Mouse (Mus musculus) limb, embryonic 14.5 days (tissue): ENCODE results near the gene Nav3. TPM values are rescaled to one million over a fixed set of nuclear protein-coding genes. Genes with fewer than 3 reads are reported as not detected.

Source experiments
- ATAC-seq: fragments of 200-750 bp; cut with Nextera tagmentation; 2 replicates; pipeline ENCODE4 v1.8.0; 2017; ENCODE audit warnings: low read depth, moderate number of reproducible peaks, moderate TSS enrichment; ENCODE audit not compliant: low FRiP score
- DNase-seq: peaks from one replicate; pipeline ENCODE4 v3.0.0-alpha.2; 2015; ENCODE audit warnings: low spot score
- H3K27ac ChIP-seq: fragments of 300-500 bp; sonication (generic); replicated peaks from 2 replicates; pipeline ENCODE4 v1.5.1; 2014; ENCODE audit warnings: low read depth, mild to moderate bottlenecking, low read length, moderate library complexity, mixed read lengths
- H3K27me3 ChIP-seq: fragments of 300-500 bp; sonication (generic); 2 replicates; pipeline ENCODE4 v1.6.1; 2014; ENCODE audit warnings: low read length, mixed read lengths; ENCODE audit not compliant: control insufficient read depth, insufficient read depth
- H3K36me3 ChIP-seq: fragments of 300-500 bp; sonication (generic); 2 replicates; pipeline ENCODE4 v1.6.1; 2014; ENCODE audit warnings: mild to moderate bottlenecking, low read length, moderate library complexity, mixed read lengths; ENCODE audit not compliant: control insufficient read depth, insufficient read depth
- H3K4me1 ChIP-seq: fragments of 300-500 bp; sonication (generic); 2 replicates; pipeline ENCODE4 v1.6.1; 2014; ENCODE audit warnings: antibody characterized with exemption, low read length, mixed read lengths; ENCODE audit not compliant: control insufficient read depth, insufficient read depth
- H3K4me2 ChIP-seq: fragments of 300-500 bp; sonication (generic); replicated peaks from 2 replicates; pipeline ENCODE4 v1.6.1; 2014; ENCODE audit warnings: low read depth, mild to moderate bottlenecking, low read length, moderate library complexity; ENCODE audit not compliant: severe bottlenecking
- H3K4me3 ChIP-seq: fragments of 300-500 bp; sonication (generic); replicated peaks from 2 replicates; pipeline ENCODE4 v1.5.1; 2014; ENCODE audit warnings: low read length
- H3K9ac ChIP-seq: fragments of 300-500 bp; sonication (generic); 2 replicates; pipeline ENCODE4 v1.6.1; 2014; ENCODE audit warnings: mild to moderate bottlenecking, low read depth, low read length, moderate library complexity; ENCODE audit not compliant: severe bottlenecking
- H3K9me3 ChIP-seq: fragments of 300-500 bp; sonication (generic); 2 replicates; pipeline ENCODE4 v1.6.1; 2016; ENCODE audit warnings: low read length; ENCODE audit not compliant: control insufficient read depth
- POLR2A ChIP-seq: fragments of 200-500 bp; IDR thresholded peaks from 2 replicates; pipeline ENCODE4 v1.8.0; 2012; ENCODE audit warnings: inconsistent platforms, mild to moderate bottlenecking, moderate library complexity, borderline replicate concordance; ENCODE audit not compliant: insufficient read depth, insufficient read length; ENCODE audit errors: extremely low read depth
- WGBS: fragments of 180-500 bp; shearing (Covaris S2); extraction: QIAGEN DNeasy Blood & Tissue Kit; methylation state at CpG from one replicate; pipeline ENCODE4 v1.1.7; 2014; 5-methylcytosine and 5-hydroxymethylcytosine counted together
- polyA plus RNA-seq, 2 experiments: library from polyadenylated mRNA; depleted of rRNA in 1 of 2; stranded (reverse) in 1 of 2; unstranded in 1 of 2; fragments of >200 nt; fragmentation: Nextera tagmentation in 1 of 2; extraction: Ambion mirVana in 1 of 2; gene quantifications; 2 replicates each; pipeline versions ENCODE4 v1.2.1 to v1.2.3; 2012 to 2014

Gene Nav3
- polyA plus RNA-seq, 2 experiments, result 6.6 to 7.5 TPM

DNA sequence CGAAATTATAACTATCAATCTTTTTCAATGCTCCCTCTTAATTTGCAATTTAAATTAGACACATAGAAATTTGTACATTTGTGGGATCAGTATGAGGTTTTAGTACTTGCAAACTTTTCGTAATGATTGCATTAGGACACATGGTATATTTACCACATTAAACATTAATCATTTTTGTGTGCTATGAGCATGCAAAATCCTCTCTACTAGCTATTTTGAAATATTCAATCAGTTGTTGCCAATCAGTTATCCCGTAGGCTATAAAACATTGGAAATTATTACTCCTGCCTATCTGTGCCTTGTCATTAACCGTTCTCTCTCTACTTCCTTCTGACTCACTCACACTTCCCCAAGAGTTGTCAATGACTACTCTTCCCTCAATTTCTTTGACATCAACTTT lies 579.9 kb downstream of the Nav3 start:
- no peak overlapping the region for H3K27ac ChIP-seq
- no peaks in the 10 kb centered on the region for H3K4me1 ChIP-seq
- H3K9ac ChIP-seq, result no peak overlapping the region
- no peak for DNase-seq
- WGBS, result 87% methylated on average over 4 of the region's 4 CpGs
- no peak for TF ChIP-seq POLR2A
- ATAC-seq, result no peak
- H3K36me3 ChIP-seq, result no peaks in the 10 kb centered on the region
- no peaks in the 10 kb centered on the region for H3K27me3 ChIP-seq
- no peak overlapping the region for H3K4me2 ChIP-seq
- H3K4me3 ChIP-seq, result no peak overlapping the region
- no peaks in the 10 kb centered on the region for H3K9me3 ChIP-seq

DNA sequence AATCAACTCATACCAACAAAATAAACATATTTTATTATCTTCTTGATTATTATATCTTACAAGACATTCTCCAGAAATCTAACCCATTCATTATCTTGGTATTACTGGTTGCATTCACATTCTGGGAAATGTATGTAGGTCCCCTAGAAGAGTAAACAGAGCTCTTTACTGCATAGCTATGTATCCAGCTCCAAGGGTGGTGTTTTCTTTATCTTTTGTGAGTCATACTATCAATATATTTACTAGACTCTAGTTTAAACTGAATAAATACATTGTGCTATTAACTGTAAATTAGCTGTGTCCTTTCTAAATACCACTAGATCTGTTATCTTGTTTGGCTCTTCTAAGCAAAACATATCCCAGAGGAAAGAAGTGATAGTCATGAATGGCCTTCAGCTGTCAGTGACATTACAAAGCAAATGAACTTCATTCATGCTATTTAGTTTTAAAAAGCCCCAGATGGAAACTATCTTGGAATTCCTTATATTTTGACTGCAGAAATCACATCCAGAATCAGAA lies 580.6 kb downstream of the Nav3 start:
- no peak for TF ChIP-seq POLR2A
- H3K27ac ChIP-seq, result no peak overlapping the region
- H3K4me2 ChIP-seq, result no peak overlapping the region
- no peak overlapping the region for H3K4me3 ChIP-seq
- H3K9me3 ChIP-seq, result no peaks in the 10 kb centered on the region
- H3K9ac ChIP-seq, result no peak overlapping the region
- no peaks in the 10 kb centered on the region for H3K4me1 ChIP-seq
- DNase-seq, result no peak
- H3K36me3 ChIP-seq, result no peaks in the 10 kb centered on the region
- H3K27me3 ChIP-seq, result no peaks in the 10 kb centered on the region
- ATAC-seq, result no peak

DNA sequence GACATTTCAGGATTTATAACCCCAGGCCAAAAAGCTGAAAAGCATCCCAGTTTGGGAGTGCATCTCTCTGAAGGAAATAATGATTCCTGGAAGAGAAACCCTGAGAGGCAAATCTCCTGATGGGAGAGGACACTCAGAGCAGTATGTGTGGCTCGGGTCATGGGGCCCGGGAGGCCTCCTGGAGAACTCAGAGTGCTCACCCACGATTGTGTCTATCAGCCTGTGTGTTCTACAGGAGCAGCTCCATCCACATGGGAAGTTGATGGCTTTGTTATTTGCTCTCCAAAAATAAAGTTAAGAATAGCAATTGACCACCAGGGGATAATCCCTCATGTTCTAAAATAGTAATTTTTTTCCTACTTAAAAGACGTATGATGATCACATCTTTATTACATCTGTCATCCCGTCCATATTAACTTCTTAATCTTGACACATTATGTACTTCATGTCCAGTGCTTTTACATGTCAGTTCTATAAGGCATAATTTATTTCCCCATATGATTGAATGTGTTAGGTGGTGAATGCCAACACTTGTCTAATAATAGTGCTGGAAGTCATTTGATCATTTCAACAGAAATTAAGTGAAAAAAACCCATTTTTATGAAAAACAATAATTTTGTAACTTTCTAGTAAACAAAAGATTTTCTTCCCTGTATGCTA lies 581.2 kb downstream of the Nav3 start:
- H3K4me1 ChIP-seq, result no peaks in the 10 kb centered on the region
- no peak overlapping the region for H3K4me2 ChIP-seq
- no peak for TF ChIP-seq POLR2A
- H3K4me3 ChIP-seq, result no peak overlapping the region
- H3K27me3 ChIP-seq, result no peaks in the 10 kb centered on the region
- no peak overlapping the region for H3K9ac ChIP-seq
- 33% methylated on average over 5 of the region's 5 CpGs for WGBS
- DNase-seq (no peak), ATAC-seq (no peak)
- H3K9me3 ChIP-seq, result no peaks in the 10 kb centered on the region
- no peak overlapping the region for H3K27ac ChIP-seq
- no peaks in the 10 kb centered on the region for H3K36me3 ChIP-seq

DNA sequence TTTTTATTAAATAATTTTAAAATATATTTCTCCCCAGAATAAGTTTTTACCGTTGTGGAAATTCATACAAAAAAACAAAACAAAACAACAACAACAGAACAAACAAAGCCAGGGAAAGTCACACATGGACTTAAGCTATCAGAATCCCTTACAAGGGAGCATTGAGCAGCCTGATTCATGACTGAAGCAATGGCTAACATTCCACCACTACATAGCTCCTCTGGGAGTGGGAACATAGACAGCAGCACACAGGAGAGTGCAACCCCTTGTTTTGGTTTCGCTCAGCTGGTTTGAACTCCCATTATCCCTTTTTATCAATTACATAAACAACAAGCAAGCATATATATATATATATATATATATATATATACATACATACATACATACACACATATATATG lies 589.9 kb downstream of the Nav3 start:
- Histone ChIP-seq H3K27me3 (no peaks in the 10 kb centered on the region), H3K4me3 (no peak overlapping the region), H3K9ac (no peak overlapping the region), H3K27ac (no peak overlapping the region), H3K36me3 (no peaks in the 10 kb centered on the region), H3K4me1 (no peaks in the 10 kb centered on the region; the same call in 1 of the 2 replicates), H3K9me3 (no peaks in the 10 kb centered on the region), H3K4me2 (no peak overlapping the region)
- no peak for DNase-seq
- TF ChIP-seq POLR2A, result no peak
- 78% methylated on average over 2 of the region's 2 CpGs for WGBS
- ATAC-seq, result no peak

DNA sequence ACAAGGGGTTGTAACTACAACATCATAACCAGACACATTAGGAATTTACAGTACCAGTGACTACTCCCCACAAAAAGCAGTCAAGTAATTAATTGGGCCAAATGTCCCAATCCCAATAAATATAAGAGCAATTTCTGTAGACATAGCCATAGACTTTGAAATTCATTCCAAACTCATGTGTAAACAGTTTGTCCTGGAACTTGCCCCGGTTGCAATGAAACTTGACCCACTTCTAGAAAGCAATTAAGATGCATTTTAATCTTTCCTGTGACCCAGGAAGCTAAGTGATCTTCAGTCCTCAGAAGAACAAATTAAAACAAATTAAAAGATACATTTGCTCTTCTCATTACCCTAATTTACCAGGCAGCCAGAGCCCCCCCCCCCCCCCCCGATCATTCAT lies 590.6 kb downstream of the Nav3 start:
- no peak for DNase-seq
- 14% methylated on average over 2 of the region's 2 CpGs for WGBS

More for the DNA sequence above, 590.6 kb downstream of the Nav3 start:
- ATAC-seq, result no peak
- Histone ChIP-seq H3K4me2 (no peak overlapping the region), H3K9ac (no peak overlapping the region), H3K27me3 (no peaks in the 10 kb centered on the region), H3K36me3 (no peaks in the 10 kb centered on the region), H3K4me1 (no peaks in the 10 kb centered on the region; the same call in 1 of the 2 replicates), H3K27ac (no peak overlapping the region), H3K4me3 (no peak overlapping the region), H3K9me3 (no peaks in the 10 kb centered on the region)
- TF ChIP-seq POLR2A, result no peak
